Mouse (Mus musculus) small intestine, adult 2 months (tissue): ENCODE data around the gene AU040320.

Experiments
- CTCF ChIP-seq: fragments of 200-500 bp; IDR thresholded peaks from 2 replicates; pipeline ENCODE4 v1.5.1; 2012; ENCODE audit warnings: low read depth, mild to moderate bottlenecking, control low read depth, inconsistent platforms, low read length, moderate library complexity, mixed read lengths; ENCODE audit not compliant: insufficient replicate concordance, insufficient read length; ENCODE audit errors: extremely low read depth
- POLR2A ChIP-seq: fragments of 200-500 bp; IDR thresholded peaks from 2 replicates; pipeline ENCODE4 v1.6.1; 2012; ENCODE audit warnings: low read depth, mild to moderate bottlenecking, control low read depth, inconsistent platforms, low read length, moderate library complexity

GRCm38 (mm10) chr4:126810566-126810965, 57.2 kb downstream of the AU040320 start:
- no peak for TF ChIP-seq CTCF
- TF ChIP-seq POLR2A: no peak
